Mouse (Mus musculus) liver, postnatal 0 days (tissue): Measurements from ENCODE around the gene Slc35a5.

ENCODE experiments used
- CTCF ChIP-seq: sonication (generic); IDR thresholded peaks from 2 replicates; pipeline ENCODE4 v1.5.1; 2016; ENCODE audit warnings: antibody characterized with exemption, low read depth
- EP300 ChIP-seq: IDR thresholded peaks from 2 replicates; pipeline ENCODE4 v1.6.1; 2016; ENCODE audit warnings: antibody characterized with exemption, low read depth, mild to moderate bottlenecking

GRCm38 (mm10) chr16:45142565-45142964, 15.9 kb downstream of the Slc35a5 start:
- TF ChIP-seq CTCF = peak; percentile 54
- TF ChIP-seq EP300 = no peak
